Mouse (Mus musculus): ENCODE results near the gene 4931422A03Rik.

DNA sequence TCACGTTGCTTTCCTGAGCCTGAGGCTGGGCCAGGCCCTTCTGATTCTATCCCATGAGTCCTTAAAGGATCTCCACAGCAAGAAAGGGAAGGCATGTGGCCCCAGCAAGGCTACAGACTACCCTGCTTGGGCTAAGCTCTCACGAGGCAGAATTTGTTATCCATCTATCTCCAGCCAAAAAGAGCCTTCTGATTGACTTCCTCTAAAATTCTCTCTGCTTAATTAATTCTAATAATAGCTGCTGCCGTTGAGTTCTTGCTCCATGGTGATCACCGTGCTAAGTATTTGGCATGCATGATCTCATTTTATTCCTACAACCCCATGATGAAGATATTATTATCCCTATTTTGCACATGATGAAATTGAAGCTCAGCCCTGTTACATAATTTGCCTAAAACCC is 65.8 kb downstream of the 4931422A03Rik start:
- TF ChIP-seq CTCF (IDR thresholded peaks at IDR 0.05; ENCODE audit: borderline replicate concordance, insufficient read depth, low read length), result no peak
- TF ChIP-seq POLR2A (IDR thresholded peaks at IDR 0.05; ENCODE audit: low read depth, low read length), result no peak
